Mouse (Mus musculus): ENCODE measurements at regions not wholly inside any gene's neighbourhood (a gene's known extent, or its start where the extent isn't known, plus 50 kb on each side); places are given as distances from the start of the nearest gene placed in this dataset.

DNA sequence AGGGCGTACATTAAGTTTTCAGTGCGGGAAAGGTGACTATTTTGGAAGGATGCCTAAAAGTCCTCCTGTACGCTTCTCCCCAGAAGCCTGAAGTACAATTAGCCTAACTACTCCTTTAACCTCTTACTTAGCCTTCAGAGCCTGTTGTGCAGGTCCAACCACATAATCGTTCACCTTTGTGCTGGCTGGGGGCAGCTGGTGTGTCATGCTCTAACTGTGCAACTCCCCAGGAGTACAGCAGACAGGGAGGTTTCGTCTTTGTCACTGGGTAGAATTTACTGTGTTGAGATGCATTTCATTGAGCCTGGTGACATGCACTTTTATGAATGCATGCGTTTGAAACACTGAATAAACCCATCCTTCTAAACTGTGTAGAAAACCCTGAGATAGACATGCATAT, 143.6 kb upstream of the Sash1 start:
- TF ChIP-seq POLR2A (IDR thresholded peaks at IDR 0.05; ENCODE audit: low read depth, low read length) (no peak), TCF12 (IDR thresholded peaks at IDR 0.05; ENCODE audit: low read depth, low read length) (no peak), CTCF (conservative IDR thresholded peaks at IDR 0.05 in 1 of 2, IDR thresholded peaks at IDR 0.05 in 1 of 2; ENCODE audit: low read depth in 2 of 2, low read length in 2 of 2) (no peak), USF1 (IDR thresholded peaks at IDR 0.05; ENCODE audit: low read depth, low read length) (no peak), HCFC1 (IDR thresholded peaks at IDR 0.05; ENCODE audit: low read depth, low read length) (no peak)

Measured in CH12.LX (cell line).